Mouse (Mus musculus): ENCODE measurements around the gene Folr2.

DNA sequence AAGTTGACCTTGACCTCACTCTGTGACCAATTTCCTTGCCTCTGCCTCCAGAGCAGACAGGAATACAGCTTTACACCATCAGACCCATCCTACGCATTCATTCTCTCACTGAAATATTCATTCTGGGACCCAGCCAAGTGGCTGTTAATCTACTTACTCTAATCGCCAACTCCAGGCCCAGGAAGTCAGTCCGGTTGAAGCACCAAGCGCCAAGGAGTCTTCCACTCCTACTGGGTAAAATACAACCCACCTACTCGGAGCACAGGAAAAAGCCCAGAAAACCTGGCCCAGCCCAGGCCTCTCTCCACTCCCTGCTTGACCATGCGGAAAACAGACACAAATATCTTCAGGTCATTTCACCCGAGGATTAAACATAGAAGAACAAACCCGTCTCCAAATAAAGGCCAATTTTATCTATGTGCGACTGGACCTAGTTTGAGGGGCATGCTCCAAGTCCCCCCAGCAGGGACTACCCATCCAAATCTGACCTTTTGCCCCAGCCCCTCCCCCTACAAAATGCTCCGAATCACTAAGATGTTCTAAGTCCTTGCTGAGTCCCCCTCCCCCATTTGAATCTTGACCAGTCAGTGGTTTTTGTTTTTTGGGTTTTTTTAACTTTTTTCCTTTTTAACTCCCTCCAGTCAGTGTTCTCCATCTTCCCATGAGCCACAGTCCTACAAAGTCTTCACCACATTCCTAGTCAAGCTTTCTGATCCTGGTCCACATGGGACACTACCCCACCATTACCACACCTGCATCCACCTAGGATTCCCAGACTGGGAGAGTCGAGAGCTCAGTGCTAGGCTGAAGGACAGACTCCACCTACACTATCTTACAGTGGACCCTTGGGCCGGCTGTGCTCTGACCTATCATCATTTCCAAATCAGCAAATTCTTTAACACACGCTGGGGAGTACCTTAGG is 11.5 kb upstream of the Folr2 start:
- TF ChIP-seq CTCF (IDR thresholded peaks at IDR 0.05; ENCODE audit: low read depth), result no peak
- no peak for TF ChIP-seq EP300 (optimal IDR thresholded peaks at IDR 0.05)
